25 mouse cellular contexts compared by ENCODE assay signal in genomic region chr6:65915421-65915820, GRCm38 (mm10). TPM values are rescaled to one million over a fixed set of nuclear protein-coding genes. Genes with fewer than 3 reads are reported as not detected.
DNase-seq lines count a peak whose midpoint lies in the region; ATAC-seq and TF ChIP-seq lines count a peak whose summit lies in the region.
"Had no signal": no experiment of that assay in that cellular context is flagged by ENCODE, and none has a peak within 500 bp of the region (broad histone marks: within the 10 kb centered on the region; RNA-seq: fewer than 3 reads in every experiment).

No protein-coding gene starts in this region.

- H3K4me3 ChIP-seq in neural tube, embryonic 11.5 days (ENCODE audit: low read depth, low read length), result no peak overlapping the region
- no peak overlapping the region for H3K4me3 ChIP-seq in forebrain, postnatal 0 days (ENCODE audit: low read depth, low read length)
- H3K4me3 ChIP-seq: embryonic facial prominence, embryonic 13.5 days; gastrocnemius, adult 2 months; heart, embryonic 13.5 days; hindbrain, embryonic 15.5 days had no signal

- H3K36me3 ChIP-seq in neural tube, embryonic 11.5 days (ENCODE audit: control insufficient read depth, insufficient read depth, low read length), result no peaks in the 10 kb centered on the region
- no peaks in the 10 kb centered on the region for H3K36me3 ChIP-seq in forebrain, postnatal 0 days (ENCODE audit: insufficient read depth)
- H3K36me3 ChIP-seq: hindbrain, embryonic 15.5 days had no signal

- DNase-seq in frontal cortex, postnatal 14 days (ENCODE audit: low spot score in 2 of 2), result no peak
- DNase-seq in neural tube, embryonic 11.5 days (ENCODE audit: low spot score), result no peak
- DNase-seq in neural tube, embryonic 10.5 days (ENCODE audit: extremely low spot score, low spot score), result no peak
- DNase-seq in forebrain, postnatal 0 days, result peak; percentile 9
- no peak for DNase-seq in embryo, embryonic 9.5 days (ENCODE audit: extremely low spot score)
- DNase-seq: adrenal gland, adult 2 months; adrenal gland, postnatal 25 days; cerebellum, adult 11 months; cerebellum, adult 8-10 months; cerebellum, postnatal 14 days; embryo, embryonic 11 days; gastrocnemius, adult 2 months; gastrocnemius, postnatal 25 days; heart, adult 11 months; heart, postnatal 36 days had no signal

- TF ChIP-seq CTCF in forebrain, postnatal 0 days (IDR thresholded peaks at IDR 0.05; ENCODE audit: low read depth), result no peak

- H3K27ac ChIP-seq in neural tube, embryonic 11.5 days (ENCODE audit: low read depth, low read length), result no peak overlapping the region
- H3K27ac ChIP-seq in forebrain, postnatal 0 days (ENCODE audit: low read depth, low read length), result no peak overlapping the region; the same call in 1 of the 2 replicates
- H3K27ac ChIP-seq: embryonic facial prominence, embryonic 13.5 days; gastrocnemius, adult 2 months; heart, embryonic 13.5 days; hindbrain, embryonic 15.5 days had no signal

- H3K9ac ChIP-seq in neural tube, embryonic 11.5 days (ENCODE audit: low read length), result no peak overlapping the region
- no peak overlapping the region for H3K9ac ChIP-seq in forebrain, postnatal 0 days
- H3K9ac ChIP-seq: embryonic facial prominence, embryonic 13.5 days; heart, embryonic 13.5 days; hindbrain, embryonic 15.5 days had no signal

- ATAC-seq in frontal cortex, adult (ENCODE audit: low TSS enrichment), result peak; percentile 57
- ATAC-seq in neural tube, embryonic 11.5 days (ENCODE audit: insufficient read depth, low FRiP score, low TSS enrichment), result peak; percentile 55; the same call in 1 of the 2 replicates
- ATAC-seq in forebrain, postnatal 0 days, result peak; percentile 71
- no peak for ATAC-seq in megakaryocyte, adult 5-6 weeks (ENCODE audit: poor library complexity, severe bottlenecking)
- ATAC-seq: intestine, embryonic 16.5 days had no signal

- no peaks in the 10 kb centered on the region for H3K27me3 ChIP-seq in neural tube, embryonic 11.5 days (ENCODE audit: control insufficient read depth, insufficient read depth, low read length)
- no peaks in the 10 kb centered on the region for H3K27me3 ChIP-seq in forebrain, postnatal 0 days (ENCODE audit: insufficient read depth, low read length)
- H3K27me3 ChIP-seq: embryonic facial prominence, embryonic 13.5 days; heart, embryonic 13.5 days; hindbrain, embryonic 15.5 days had no signal

- H3K9me3 ChIP-seq in neural tube, embryonic 11.5 days (ENCODE audit: control insufficient read depth, low read length), result no peaks in the 10 kb centered on the region
- no peaks in the 10 kb centered on the region for H3K9me3 ChIP-seq in forebrain, postnatal 0 days (ENCODE audit: low read length)
- H3K9me3 ChIP-seq: embryonic facial prominence, embryonic 13.5 days; heart, embryonic 13.5 days; hindbrain, embryonic 15.5 days had no signal

- WGBS in neural tube, embryonic 11.5 days, result 74% methylated on average over 5 of the region's 5 CpGs
- 59% methylated on average over 5 of the region's 5 CpGs for WGBS in forebrain, postnatal 0 days

- H3K4me1 ChIP-seq in neural tube, embryonic 11.5 days (ENCODE audit: control insufficient read depth, insufficient read depth, low read length), result no peaks in the 10 kb centered on the region
- H3K4me1 ChIP-seq in forebrain, postnatal 0 days (ENCODE audit: insufficient read depth), result no peaks in the 10 kb centered on the region
- H3K4me1 ChIP-seq: heart, embryonic 13.5 days; hindbrain, embryonic 15.5 days had no signal

- H3K4me2 ChIP-seq in neural tube, embryonic 11.5 days (ENCODE audit: low read depth), result no peak overlapping the region
- H3K4me2 ChIP-seq in forebrain, postnatal 0 days (ENCODE audit: low read depth), result no peak overlapping the region
- H3K4me2 ChIP-seq: embryonic facial prominence, embryonic 13.5 days; heart, embryonic 13.5 days; hindbrain, embryonic 15.5 days had no signal

RNA-seq across cellular contexts. Expression of gene 4930544G11Rik, which starts 37.0 kb away (rescaled TPM):
- polyA plus RNA-seq in neural tube, embryonic 11.5 days (2014; fragmentation: Nextera tagmentation; extraction: Ambion mirVana), result not detected in 2 replicates
- not detected in 2 replicates for total RNA-seq in forebrain, postnatal 0 days (2014; rRNA removed)
- polyA plus RNA-seq in forebrain, postnatal 0 days (2015; fragmentation: Nextera tagmentation; extraction: Ambion mirVana), result not detected in 2 replicates
- not detected in 2 replicates for total RNA-seq in megakaryocyte, adult 5-6 weeks (2015)
- total RNA-seq in megakaryocyte, adult 5-6 weeks (2017), result not detected in 2 replicates
- total RNA-seq: adrenal gland, adult 2 months; adrenal gland, postnatal 25 days; common myeloid progenitor, adult 5-6 weeks; ES-E14; gastrocnemius, adult 2 months; gastrocnemius, postnatal 25 days; heart, postnatal 36 days had no signal
- polyA plus RNA-seq: adrenal gland, adult 2 months; embryonic facial prominence, embryonic 13.5 days; heart, embryonic 13.5 days; heart, postnatal 0 days; hindbrain, embryonic 11.5 days; hindbrain, embryonic 15.5 days; intestine, embryonic 16.5 days had no signal
